Mouse (Mus musculus) frontal cortex, postnatal 25 days (tissue): ENCODE measurements around the gene Sema6d.

Source experiments
- DNase-seq, 2 experiments: peaks; one replicate each; pipeline ENCODE4 v3.0.0; 2022; ENCODE audit warnings: low spot score in 2 of 2

Gene Sema6d

GRCm38 (mm10) chr2:124470346-124471042 lies 380.7 kb downstream of the Sema6d start:
- DNase-seq, result no peak

GRCm38 (mm10) chr2:124472674-124473507 lies 383.1 kb downstream of the Sema6d start:
- DNase-seq, result no peak

- no peak for DNase-seq
Measured at GRCm38 (mm10) chr2:124477904-124478303, 388.1 kb downstream of the Sema6d start.

- no peak for DNase-seq
Measured at GRCm38 (mm10) chr2:124478526-124478925, 388.8 kb downstream of the Sema6d start.

GRCm38 (mm10) chr2:124485761-124486160 lies 396.0 kb downstream of the Sema6d start:
- no peak for DNase-seq

GRCm38 (mm10) chr2:124490010-124490801 lies 400.4 kb downstream of the Sema6d start:
- no peak for DNase-seq

GRCm38 (mm10) chr2:124495751-124496150 lies 406.0 kb downstream of the Sema6d start:
- no peak for DNase-seq

GRCm38 (mm10) chr2:124499670-124500069 lies 409.9 kb downstream of the Sema6d start:
- no peak for DNase-seq

GRCm38 (mm10) chr2:124505784-124506489 lies 416.2 kb downstream of the Sema6d start:
- no peak for DNase-seq

GRCm38 (mm10) chr2:124507804-124508203 lies 418.0 kb downstream of the Sema6d start:
- DNase-seq, result no peak

- peak in 1 of 2 experiments; percentile 24 for DNase-seq
Measured at GRCm38 (mm10) chr2:124509479-124509878, 419.7 kb downstream of the Sema6d start.

- no peak for DNase-seq
Measured at GRCm38 (mm10) chr2:124511826-124512225, 422.1 kb downstream of the Sema6d start.

- no peak for DNase-seq
Measured at GRCm38 (mm10) chr2:124522426-124522825, 432.7 kb downstream of the Sema6d start.

GRCm38 (mm10) chr2:124523667-124524066 lies 433.9 kb downstream of the Sema6d start:
- DNase-seq, result no peak

- no peak for DNase-seq
Measured at GRCm38 (mm10) chr2:124524167-124524566, 434.4 kb downstream of the Sema6d start.

GRCm38 (mm10) chr2:124527641-124528040 lies 437.9 kb downstream of the Sema6d start:
- no peak for DNase-seq

GRCm38 (mm10) chr2:124530441-124530840 lies 440.7 kb downstream of the Sema6d start:
- DNase-seq, result no peak

- no peak for DNase-seq
Measured at GRCm38 (mm10) chr2:124531062-124531461, 441.3 kb downstream of the Sema6d start.

GRCm38 (mm10) chr2:124532906-124533305 lies 443.1 kb downstream of the Sema6d start:
- DNase-seq, result no peak

- no peak for DNase-seq
Measured at GRCm38 (mm10) chr2:124533602-124534001, 443.8 kb downstream of the Sema6d start.

GRCm38 (mm10) chr2:124550315-124550714 lies 460.5 kb downstream of the Sema6d start:
- DNase-seq, result no peak
